Mouse (Mus musculus) MEL (cell line): ENCODE data around the gene Tmc2. TPM values are rescaled to one million over a fixed set of nuclear protein-coding genes. Genes with fewer than 3 reads are reported as not detected.

Experiments
- DNase-seq: peaks from one replicate; pipeline ENCODE4 v3.0.0; 2011; ENCODE audit warnings: low read depth, low spot score
- H3K27ac ChIP-seq: 2 replicates; pipeline ENCODE4 v1.5.1; 2012; ENCODE audit warnings: low read depth, mild to moderate bottlenecking, control low read depth, low read length, moderate library complexity; ENCODE audit not compliant: control insufficient read depth
- H3K27me3 ChIP-seq, 2 experiments: fragments of 150-350 bp in 1 of 2; sonication (generic) in 1 of 2; 2 replicates each; pipeline ENCODE4 v1.6.1; 2012; ENCODE audit warnings: low read length in 2 of 2, mild to moderate bottlenecking in 2 of 2, improper control_type of control experiment in 1 of 2, moderate library complexity in 1 of 2; ENCODE audit not compliant: insufficient read depth in 2 of 2, control insufficient read depth in 1 of 2
- H3K36me3 ChIP-seq, 2 experiments: 2 replicates each; pipeline ENCODE4 v1.6.1; 2012 to 2014; ENCODE audit warnings: low read length in 2 of 2, improper control_type of control experiment in 1 of 2, inconsistent platforms in 1 of 2, mild to moderate bottlenecking in 1 of 2; ENCODE audit not compliant: insufficient read depth in 2 of 2, control insufficient read depth in 1 of 2
- H3K4me1 ChIP-seq, 2 experiments: fragments of 150-350 bp in 1 of 2; sonication (generic) in 1 of 2; 2 replicates each; pipeline ENCODE4 v1.6.1; 2012; ENCODE audit warnings: low read length in 2 of 2, improper control_type of control experiment in 1 of 2, mild to moderate bottlenecking in 1 of 2; ENCODE audit not compliant: insufficient read depth in 2 of 2, control insufficient read depth in 1 of 2
- H3K4me3 ChIP-seq, 2 experiments: fragments of 150-350 bp in 1 of 2; sonication (generic) in 1 of 2; 2 replicates each; pipeline ENCODE4 v1.5.1; 2012; ENCODE audit warnings: low read depth in 2 of 2, low read length in 2 of 2, mild to moderate bottlenecking in 2 of 2, moderate library complexity in 2 of 2, control low read depth in 1 of 2, improper control_type of control experiment in 1 of 2; ENCODE audit not compliant: control insufficient read depth in 1 of 2, insufficient read depth in 1 of 2
- H3K79me2 ChIP-seq: 2 replicates; pipeline ENCODE4 v1.6.1; 2012; ENCODE audit warnings: mild to moderate bottlenecking, low read length, moderate library complexity; ENCODE audit not compliant: control insufficient read depth, poor library complexity, insufficient read depth
- H3K9ac ChIP-seq: 2 replicates; pipeline ENCODE4 v1.6.1; 2012; ENCODE audit warnings: low read depth, mild to moderate bottlenecking, control low read depth, low read length, moderate library complexity; ENCODE audit not compliant: control insufficient read depth, poor library complexity, severe bottlenecking
- H3K9me3 ChIP-seq: fragments of 150-350 bp; sonication (generic); replicated peaks from 2 replicates; pipeline ENCODE4 v1.6.1; 2012; ENCODE audit warnings: mild to moderate bottlenecking, low read length, improper control_type of control experiment, moderate library complexity; ENCODE audit not compliant: insufficient read depth
- BHLHE40 ChIP-seq: IDR thresholded peaks from 2 replicates; pipeline ENCODE4 v1.6.1; 2012; ENCODE audit warnings: low read depth, mild to moderate bottlenecking, inconsistent platforms, low read length, improper control_type of control experiment, borderline replicate concordance
- CHD1 ChIP-seq: IDR thresholded peaks from 2 replicates; pipeline ENCODE4 v1.6.1; 2012; ENCODE audit warnings: low read depth, mild to moderate bottlenecking, inconsistent platforms, low read length, improper control_type of control experiment
- CHD2 ChIP-seq: IDR thresholded peaks from 2 replicates; pipeline ENCODE4 v1.6.1; 2011; ENCODE audit warnings: low read length, improper control_type of control experiment
- CTCF ChIP-seq, 3 experiments: IDR thresholded peaks in 2 of 3; conservative IDR thresholded peaks in 1 of 3; 2 replicates each; pipeline ENCODE4 v1.5.1; 2011 to 2012; ENCODE audit warnings: low read length in 3 of 3, low read depth in 2 of 3, mild to moderate bottlenecking in 2 of 3, improper control_type of control experiment in 1 of 3, inconsistent platforms in 1 of 3, mixed read lengths in 1 of 3, moderate library complexity in 1 of 3; ENCODE audit not compliant: control insufficient read depth in 1 of 3, insufficient read depth in 1 of 3, poor library complexity in 1 of 3, severe bottlenecking in 1 of 3
- E2F4 ChIP-seq: IDR thresholded peaks from 2 replicates; pipeline ENCODE4 v1.6.1; 2011; ENCODE audit warnings: low read depth, low read length, improper control_type of control experiment, borderline replicate concordance
- ELF1 ChIP-seq: IDR thresholded peaks from 2 replicates; pipeline ENCODE4 v1.6.1; 2014; ENCODE audit warnings: low read depth, mild to moderate bottlenecking, inconsistent platforms, low read length, improper control_type of control experiment, moderate library complexity
- ETS1 ChIP-seq: IDR thresholded peaks from 2 replicates; pipeline ENCODE4 v1.6.1; 2012; ENCODE audit warnings: low read depth, mild to moderate bottlenecking, inconsistent platforms, low read length, improper control_type of control experiment, moderate library complexity
- GABPA ChIP-seq: IDR thresholded peaks from 2 replicates; pipeline ENCODE4 v1.6.1; 2012; ENCODE audit warnings: low read depth, mild to moderate bottlenecking, inconsistent platforms, low read length, improper control_type of control experiment, moderate library complexity
- HCFC1 ChIP-seq: IDR thresholded peaks from 2 replicates; pipeline ENCODE4 v1.6.1; 2012; ENCODE audit warnings: low read depth, mild to moderate bottlenecking, inconsistent platforms, low read length, improper control_type of control experiment, moderate library complexity
- KAT2A ChIP-seq: conservative IDR thresholded peaks from 2 replicates; pipeline ENCODE4 v1.6.1; 2012; ENCODE audit warnings: low read depth, low read length, improper control_type of control experiment, inconsistent platforms
- MAFK ChIP-seq: IDR thresholded peaks from 2 replicates; pipeline ENCODE4 v1.6.1; 2011; ENCODE audit warnings: low read depth, mild to moderate bottlenecking, low read length, improper control_type of control experiment, borderline replicate concordance
- MAX ChIP-seq: IDR thresholded peaks from 2 replicates; pipeline ENCODE4 v1.6.1; 2011; ENCODE audit warnings: low read length, improper control_type of control experiment
- MXI1 ChIP-seq: IDR thresholded peaks from 2 replicates; pipeline ENCODE4 v1.6.1; 2011; ENCODE audit warnings: mild to moderate bottlenecking, low read depth, low read length, improper control_type of control experiment
- MYB ChIP-seq: IDR thresholded peaks from 2 replicates; pipeline ENCODE4 v1.6.1; 2011; ENCODE audit warnings: mild to moderate bottlenecking, low read depth, low read length, improper control_type of control experiment
- NELFE ChIP-seq: IDR thresholded peaks from 2 replicates; pipeline ENCODE4 v1.6.1; 2011; ENCODE audit warnings: low read depth, low read length, improper control_type of control experiment
- POLR2A ChIP-seq, 2 experiments: IDR thresholded peaks; 2 replicates each; pipeline ENCODE4 v1.6.1; 2011 to 2012; ENCODE audit warnings: low read length in 2 of 2, mild to moderate bottlenecking in 2 of 2, control low read depth in 1 of 2, improper control_type of control experiment in 1 of 2, low read depth in 1 of 2, moderate library complexity in 1 of 2; ENCODE audit not compliant: control insufficient read depth in 1 of 2, insufficient read depth in 1 of 2, poor library complexity in 1 of 2
- POLR2AphosphoS2 ChIP-seq: IDR thresholded peaks from 2 replicates; pipeline ENCODE4 v1.6.1; 2011; ENCODE audit warnings: low read length, improper control_type of control experiment
- POLR2AphosphoS5 ChIP-seq: IDR thresholded peaks from 2 replicates; pipeline ENCODE4 v1.6.1; 2012; ENCODE audit warnings: low read depth, borderline replicate concordance, mild to moderate bottlenecking, inconsistent platforms, low read length, moderate library complexity, mixed read lengths
- RCOR1 ChIP-seq: IDR thresholded peaks from 2 replicates; pipeline ENCODE4 v1.6.1; 2012; ENCODE audit warnings: low read depth, mild to moderate bottlenecking, inconsistent platforms, low read length, improper control_type of control experiment
- SIN3A ChIP-seq: IDR thresholded peaks from 2 replicates; pipeline ENCODE4 v1.6.1; 2012; ENCODE audit warnings: low read length, improper control_type of control experiment, inconsistent platforms
- SMC3 ChIP-seq: IDR thresholded peaks from 2 replicates; pipeline ENCODE4 v1.6.1; 2011; ENCODE audit warnings: low read depth, low read length, improper control_type of control experiment
- TBP ChIP-seq: IDR thresholded peaks from 2 replicates; pipeline ENCODE4 v1.8.0; 2011; ENCODE audit warnings: low read depth, low read length, improper control_type of control experiment
- TCF12 ChIP-seq: IDR thresholded peaks from 2 replicates; pipeline ENCODE4 v1.6.1; 2014; ENCODE audit warnings: low read depth, mild to moderate bottlenecking, inconsistent platforms, low read length, improper control_type of control experiment, moderate library complexity
- USF1 ChIP-seq: IDR thresholded peaks from 2 replicates; pipeline ENCODE4 v1.6.1; 2014; ENCODE audit warnings: low read depth, mild to moderate bottlenecking, inconsistent platforms, low read length, improper control_type of control experiment, moderate library complexity
- USF2 ChIP-seq, 2 experiments: IDR thresholded peaks; 2 replicates each; pipeline ENCODE4 v1.6.1; 2011 to 2012; ENCODE audit warnings: improper control_type of control experiment in 2 of 2, low read length in 2 of 2, borderline replicate concordance in 1 of 2, inconsistent platforms in 1 of 2, low read depth in 1 of 2, mild to moderate bottlenecking in 1 of 2; ENCODE audit not compliant: insufficient read depth in 1 of 2
- ZKSCAN1 ChIP-seq: IDR thresholded peaks from 2 replicates; pipeline ENCODE4 v1.6.1; 2012; ENCODE audit warnings: low read depth, mild to moderate bottlenecking, inconsistent platforms, low read length, improper control_type of control experiment, moderate library complexity
- ZMIZ1 ChIP-seq: IDR thresholded peaks from 2 replicates; pipeline ENCODE4 v1.6.1; 2012; ENCODE audit warnings: low read depth, mild to moderate bottlenecking, inconsistent platforms, low read length, improper control_type of control experiment, moderate library complexity
- ZNF384 ChIP-seq: IDR thresholded peaks from 2 replicates; pipeline ENCODE4 v1.6.1; 2012; ENCODE audit warnings: low read depth, mild to moderate bottlenecking, inconsistent platforms, low read length, improper control_type of control experiment
- polyA plus RNA-seq, 2 experiments: library from polyadenylated mRNA; stranded (reverse) in 1 of 2; unstranded in 1 of 2; fragments of >175 nt in 1 of 2; fragments of >200 nt in 1 of 2; gene quantifications; 2 replicates each; pipeline versions ENCODE4 v1.2.1 to v1.2.4; 2012; ENCODE audit warnings: low replicate concordance in 2 of 2, low read depth in 1 of 2; ENCODE audit not compliant: insufficient read length in 2 of 2, insufficient read depth in 1 of 2, missing spikeins in 1 of 2
- total RNA-seq: library from RNA; depleted of rRNA; stranded (reverse); fragments of 300-350 nt; gene quantifications from 2 replicates; pipeline ENCODE4 v1.2.3, GENCODE M21; 2012

Gene Tmc2
- total and polyA plus RNA-seq, 3 experiments = not detected

GRCm38 (mm10) chr2:130280818-130281217 is 85.8 kb downstream of the Tmc2 start:
- Histone ChIP-seq H3K9me3 (no peaks in the 10 kb centered on the region), H3K79me2 (peaks cover 35% of the 10 kb centered on the region), H3K27me3 (no peaks in the 10 kb centered on the region), H3K4me3 (no peak overlapping the region), H3K36me3 (peaks cover 13 to 26% of the 10 kb centered on the region in 2 experiments), H3K4me1 (peaks cover 0 to 11% of the 10 kb centered on the region in 2 experiments; a peak in 1 of 4 replicates), H3K9ac (no peak overlapping the region), H3K27ac (no peak overlapping the region)
- no peak for TF ChIP-seq RCOR1
- no peak for TF ChIP-seq MXI1
- TF ChIP-seq CTCF (IDR thresholded peaks at IDR 0.05 in 2 of 3, conservative IDR thresholded peaks at IDR 0.05 in 1 of 3; ENCODE audit: control insufficient read depth in 1 of 3, insufficient read depth in 1 of 3, low read depth in 2 of 3, low read length in 3 of 3, poor library complexity in 1 of 3, severe bottlenecking in 1 of 3) = no peak
- TF ChIP-seq GABPA = no peak
- TF ChIP-seq ZNF384 = no peak
- TF ChIP-seq NELFE = no peak
- TF ChIP-seq SIN3A = no peak
- no peak for TF ChIP-seq CHD2
- TF ChIP-seq KAT2A = no peak
- TF ChIP-seq ZMIZ1 = no peak
- TF ChIP-seq E2F4 = no peak
- no peak for TF ChIP-seq BHLHE40
- TF ChIP-seq ETS1 = no peak
- no peak for TF ChIP-seq POLR2AphosphoS2
- no peak for TF ChIP-seq POLR2AphosphoS5
- no peak for TF ChIP-seq CHD1
- TF ChIP-seq POLR2A (IDR thresholded peaks at IDR 0.05; ENCODE audit: control insufficient read depth in 1 of 2, insufficient read depth in 1 of 2, low read depth in 1 of 2, low read length in 2 of 2, poor library complexity in 1 of 2) = no peak
- no peak for TF ChIP-seq SMC3
- no peak for TF ChIP-seq TBP
- peak; percentile 39 for DNase-seq

GRCm38 (mm10) chr2:130283854-130284654 is 89.1 kb downstream of the Tmc2 start, which contains the start of gene Idh3b:
Gene Idh3b (minus strand): TSS chr2:130284547.
- H3K27me3 ChIP-seq = no peaks in the 10 kb centered on the region
- H3K4me1 ChIP-seq = peaks cover 0 to 6% of the 10 kb centered on the region in 2 experiments; a peak in 1 of 4 replicates
- no peaks in the 10 kb centered on the region for H3K9me3 ChIP-seq
- peak within 1 kb of the TSS; percentile 62 for H3K27ac ChIP-seq
- peaks cover 17% of the 10 kb centered on the region for H3K79me2 ChIP-seq
- peak within 1 kb of the TSS; percentile 81 for H3K9ac ChIP-seq
- H3K36me3 ChIP-seq = peaks cover 2 to 10% of the 10 kb centered on the region in 2 experiments; a peak in 3 of 4 replicates
- DNase-seq = peak; percentile 92
- H3K4me3 ChIP-seq = peak within 1 kb of the TSS; percentile 68 to 80
- TF ChIP-seq NELFE (peak; percentile 96), CHD1 (0 out of 2 replicates have a peak, but pooled peaks have one; percentile 30), MAFK (no peak), TCF12 (peak; percentile 82), GABPA (no peak), POLR2A (IDR thresholded peaks at IDR 0.05; ENCODE audit: control insufficient read depth in 1 of 2, insufficient read depth in 1 of 2, low read depth in 1 of 2, low read length in 2 of 2, poor library complexity in 1 of 2) (peak; percentile 36 to 96; a peak in 3 of 4 replicates), USF1 (peak; percentile 15; the same call in 1 of the 2 replicates), ZMIZ1 (peak; percentile 94), RCOR1 (no peak), BHLHE40 (no peak), ZKSCAN1 (no peak), MAX (0 out of 2 replicates have a peak, but pooled peaks have one; percentile 29), ELF1 (peak; percentile 83), USF2 (IDR thresholded peaks at IDR 0.05; ENCODE audit: borderline replicate concordance in 1 of 2, insufficient read depth in 1 of 2, low read depth in 1 of 2, low read length in 2 of 2) (no peak), ZNF384 (no peak), HCFC1 (peak; percentile 93), TBP (peak; percentile 90), MYB (no peak)
